Comparison of ENCODE assay signal across 16 mouse cellular contexts in genomic region chr9:97459745-97460144, GRCm38 (mm10).
DNase-seq lines count a peak whose midpoint lies in the region; ATAC-seq and TF ChIP-seq lines count a peak whose summit lies in the region.
"Had no signal": no experiment of that assay in that cellular context is flagged by ENCODE, and none has a peak within 500 bp of the region (broad histone marks: within the 10 kb centered on the region; RNA-seq: fewer than 3 reads in every experiment).

No protein-coding gene starts in this region.

- no peaks in the 10 kb centered on the region for H3K27me3 ChIP-seq in forebrain, postnatal 0 days (ENCODE audit: insufficient read depth, low read length)
- no peaks in the 10 kb centered on the region for H3K27me3 ChIP-seq in forebrain, embryonic 14.5 days (replicated peaks; ENCODE audit: control insufficient read depth, insufficient read depth, low read length)
- H3K27me3 ChIP-seq in kidney, postnatal 0 days (ENCODE audit: insufficient read depth, low read length): no peaks in the 10 kb centered on the region
- H3K27me3 ChIP-seq in midbrain, embryonic 15.5 days (replicated peaks): no peaks in the 10 kb centered on the region
- no peaks in the 10 kb centered on the region for H3K27me3 ChIP-seq in midbrain, embryonic 16.5 days (ENCODE audit: control insufficient read depth, insufficient read depth, low read depth, low read length)
- H3K27me3 ChIP-seq in stomach, postnatal 0 days (ENCODE audit: control insufficient read depth, insufficient read depth, low read length): no peaks in the 10 kb centered on the region
- H3K27me3 ChIP-seq: embryonic facial prominence, embryonic 13.5 days; hindbrain, embryonic 15.5 days had no signal

- no peak for DNase-seq in forebrain, postnatal 0 days
- no peak for DNase-seq in forebrain, embryonic 14.5 days (ENCODE audit: low spot score)
- DNase-seq in kidney, postnatal 0 days (ENCODE audit: low spot score): peak; percentile 22
- DNase-seq in kidney, postnatal 14 days: no peak
- no peak for DNase-seq in stomach, postnatal 0 days (ENCODE audit: low spot score)
- DNase-seq: cerebellum, adult 11-12 months; heart, postnatal 10 days; kidney, adult 2 months; liver; lung, postnatal 10 days; right cerebral cortex, postnatal 4 days had no signal

- peak; percentile 48 for TF ChIP-seq CTCF in forebrain, postnatal 0 days (IDR thresholded peaks at IDR 0.05; ENCODE audit: low read depth)
- TF ChIP-seq CTCF in kidney, postnatal 0 days (IDR thresholded peaks at IDR 0.05; ENCODE audit: low read depth): peak; percentile 45; the same call in 1 of the 2 replicates
- peak; percentile 59 for TF ChIP-seq CTCF in stomach, postnatal 0 days (IDR thresholded peaks at IDR 0.05; ENCODE audit: low read depth)

- H3K4me2 ChIP-seq in forebrain, postnatal 0 days (ENCODE audit: low read depth): no peak overlapping the region
- H3K4me2 ChIP-seq in forebrain, embryonic 14.5 days (ENCODE audit: low read length): no peak overlapping the region
- no peak overlapping the region for H3K4me2 ChIP-seq in kidney, postnatal 0 days (ENCODE audit: low read length)
- H3K4me2 ChIP-seq in midbrain, embryonic 15.5 days: no peak overlapping the region
- H3K4me2 ChIP-seq in midbrain, embryonic 16.5 days (ENCODE audit: low read length): no peak overlapping the region
- H3K4me2 ChIP-seq in stomach, postnatal 0 days (replicated peaks; ENCODE audit: low read depth): no peak overlapping the region
- H3K4me2 ChIP-seq: embryonic facial prominence, embryonic 13.5 days; hindbrain, embryonic 15.5 days had no signal

- H3K36me3 ChIP-seq in forebrain, postnatal 0 days (ENCODE audit: insufficient read depth): no peaks in the 10 kb centered on the region
- no peaks in the 10 kb centered on the region for H3K36me3 ChIP-seq in forebrain, embryonic 14.5 days (ENCODE audit: control insufficient read depth, insufficient read depth, low read length)
- H3K36me3 ChIP-seq in kidney, postnatal 0 days (ENCODE audit: insufficient read depth, low read length): no peaks in the 10 kb centered on the region
- no peaks in the 10 kb centered on the region for H3K36me3 ChIP-seq in midbrain, embryonic 15.5 days (replicated peaks)
- H3K36me3 ChIP-seq in midbrain, embryonic 16.5 days (ENCODE audit: control insufficient read depth, insufficient read depth, low read length): no peaks in the 10 kb centered on the region
- no peaks in the 10 kb centered on the region for H3K36me3 ChIP-seq in stomach, postnatal 0 days (ENCODE audit: control insufficient read depth, insufficient read depth, low read length)
- H3K36me3 ChIP-seq: embryonic facial prominence, embryonic 13.5 days; forebrain, embryonic 10.5 days had no signal

- no peaks in the 10 kb centered on the region for H3K4me1 ChIP-seq in forebrain, postnatal 0 days (ENCODE audit: insufficient read depth)
- no peaks in the 10 kb centered on the region for H3K4me1 ChIP-seq in forebrain, embryonic 14.5 days (ENCODE audit: control insufficient read depth, insufficient read depth, low read length)
- H3K4me1 ChIP-seq in kidney, postnatal 0 days (replicated peaks; ENCODE audit: insufficient read depth, low read length): no peaks in the 10 kb centered on the region
- no peaks in the 10 kb centered on the region for H3K4me1 ChIP-seq in midbrain, embryonic 15.5 days
- no peaks in the 10 kb centered on the region for H3K4me1 ChIP-seq in midbrain, embryonic 16.5 days (ENCODE audit: control insufficient read depth, insufficient read depth, low read length)
- no peaks in the 10 kb centered on the region for H3K4me1 ChIP-seq in stomach, postnatal 0 days (replicated peaks; ENCODE audit: control insufficient read depth, insufficient read depth)
- H3K4me1 ChIP-seq: forebrain, embryonic 10.5 days; hindbrain, embryonic 15.5 days had no signal

- no peak for TF ChIP-seq EP300 in stomach, postnatal 0 days (optimal IDR thresholded peaks at IDR 0.05)

- no peak overlapping the region for H3K4me3 ChIP-seq in forebrain, postnatal 0 days (ENCODE audit: low read depth, low read length)
- no peak overlapping the region for H3K4me3 ChIP-seq in forebrain, embryonic 14.5 days (ENCODE audit: low read depth, low read length)
- H3K4me3 ChIP-seq in kidney, postnatal 0 days (replicated peaks; ENCODE audit: low read depth, low read length): no peak overlapping the region
- no peak overlapping the region for H3K4me3 ChIP-seq in midbrain, embryonic 15.5 days
- no peak overlapping the region for H3K4me3 ChIP-seq in midbrain, embryonic 16.5 days (ENCODE audit: low read depth, low read length)
- no peak overlapping the region for H3K4me3 ChIP-seq in stomach, postnatal 0 days (ENCODE audit: low read depth, low read length)
- H3K4me3 ChIP-seq: embryonic facial prominence, embryonic 13.5 days; forebrain, embryonic 10.5 days; hindbrain, embryonic 15.5 days had no signal

- H3K9ac ChIP-seq in forebrain, postnatal 0 days: no peak overlapping the region
- H3K9ac ChIP-seq in forebrain, embryonic 14.5 days (ENCODE audit: low read length): no peak overlapping the region
- H3K9ac ChIP-seq in kidney, postnatal 0 days (ENCODE audit: low read depth, low read length): no peak overlapping the region
- no peak overlapping the region for H3K9ac ChIP-seq in midbrain, embryonic 15.5 days
- H3K9ac ChIP-seq in midbrain, embryonic 16.5 days (ENCODE audit: low read depth, low read length): no peak overlapping the region
- H3K9ac ChIP-seq in stomach, postnatal 0 days (ENCODE audit: low read length): no peak overlapping the region
- H3K9ac ChIP-seq: embryonic facial prominence, embryonic 13.5 days; hindbrain, embryonic 15.5 days had no signal

- no peak overlapping the region for H3K27ac ChIP-seq in forebrain, postnatal 0 days (ENCODE audit: low read depth, low read length)
- no peak overlapping the region for H3K27ac ChIP-seq in forebrain, embryonic 14.5 days (ENCODE audit: low read depth, low read length)
- no peak overlapping the region for H3K27ac ChIP-seq in kidney, postnatal 0 days
- no peak overlapping the region for H3K27ac ChIP-seq in midbrain, embryonic 15.5 days
- H3K27ac ChIP-seq in midbrain, embryonic 16.5 days (ENCODE audit: low read length): no peak overlapping the region
- no peak overlapping the region for H3K27ac ChIP-seq in stomach, postnatal 0 days (replicated peaks)
- H3K27ac ChIP-seq: embryonic facial prominence, embryonic 13.5 days; forebrain, embryonic 10.5 days; hindbrain, embryonic 15.5 days had no signal

- no peaks in the 10 kb centered on the region for H3K9me3 ChIP-seq in forebrain, postnatal 0 days (ENCODE audit: low read length)
- no peaks in the 10 kb centered on the region for H3K9me3 ChIP-seq in forebrain, embryonic 14.5 days (replicated peaks; ENCODE audit: control insufficient read depth, low read length)
- no peaks in the 10 kb centered on the region for H3K9me3 ChIP-seq in kidney, postnatal 0 days (replicated peaks; ENCODE audit: low read length)
- H3K9me3 ChIP-seq in midbrain, embryonic 15.5 days: no peaks in the 10 kb centered on the region
- no peaks in the 10 kb centered on the region for H3K9me3 ChIP-seq in midbrain, embryonic 16.5 days (replicated peaks; ENCODE audit: control insufficient read depth, low read length, poor library complexity, severe bottlenecking)
- no peaks in the 10 kb centered on the region for H3K9me3 ChIP-seq in stomach, postnatal 0 days (ENCODE audit: control insufficient read depth, low read length)
- H3K9me3 ChIP-seq: embryonic facial prominence, embryonic 13.5 days; forebrain, embryonic 10.5 days; hindbrain, embryonic 15.5 days had no signal

- ATAC-seq in forebrain, postnatal 0 days: no peak
- ATAC-seq in forebrain, embryonic 14.5 days: no peak
- no peak for ATAC-seq in kidney, postnatal 0 days (replicated peaks; ENCODE audit: low FRiP score, low read depth)
- ATAC-seq in midbrain, embryonic 15.5 days (replicated peaks): 0 out of 2 replicates have a peak, but pooled peaks have one; percentile 37
- ATAC-seq in midbrain, embryonic 16.5 days: no peak
- ATAC-seq in stomach, postnatal 0 days (ENCODE audit: low FRiP score, low TSS enrichment): no peak

- WGBS in forebrain, postnatal 0 days: 70% methylated on average over 4 of the region's 4 CpGs
- 72% methylated on average over 4 of the region's 4 CpGs for WGBS in forebrain, embryonic 14.5 days
- WGBS in kidney, postnatal 0 days: 58% methylated on average over 4 of the region's 4 CpGs
- WGBS in midbrain, embryonic 15.5 days: 64% methylated on average over 4 of the region's 4 CpGs
- 65% methylated on average over 4 of the region's 4 CpGs for WGBS in midbrain, embryonic 16.5 days
- 66% methylated on average over 4 of the region's 4 CpGs for WGBS in stomach, postnatal 0 days
